Mouse (Mus musculus) testis, postnatal 14 days (tissue): ENCODE data around the gene Pi4k2b.
"Not testable (repeated sequence)": the region's sequence is repeated elsewhere in the genome, so short reads cannot be mapped to it uniquely, and the experiment has no call there.

Source experiments
- DNase-seq: peaks from one replicate; pipeline ENCODE4 v3.0.0; 2021; ENCODE audit warnings: low spot score

Pi4k2b gene

GRCm38 (mm10) chr5:52741391-52742111 is at the start of gene Pi4k2b:
TSS of gene Pi4k2b (plus strand) at chr5:52741574.
- peak; percentile 91 for DNase-seq

GRCm38 (mm10) chr5:52697291-52697690 is 44.1 kb upstream of the Pi4k2b start:
- no peak for DNase-seq

GRCm38 (mm10) chr5:52697882-52698440 is 43.4 kb upstream of the Pi4k2b start:
- DNase-seq, result not testable (repeated sequence)

GRCm38 (mm10) chr5:52704562-52704961 is 36.8 kb upstream of the Pi4k2b start:
- no peak for DNase-seq

- DNase-seq, result no peak
These were observed 28.7 kb upstream of the Pi4k2b start for GRCm38 (mm10) chr5:52712704-52713103.

GRCm38 (mm10) chr5:52716742-52717448 is 24.5 kb upstream of the Pi4k2b start:
- no peak for DNase-seq

GRCm38 (mm10) chr5:52721003-52721402 is 20.4 kb upstream of the Pi4k2b start:
- peak; percentile 17 for DNase-seq

- no peak for DNase-seq
These were observed 13.6 kb upstream of the Pi4k2b start for GRCm38 (mm10) chr5:52727747-52728146.

- DNase-seq, result no peak
These were observed 8.6 kb upstream of the Pi4k2b start for GRCm38 (mm10) chr5:52732811-52733210.

- no peak for DNase-seq
These were observed 5.3 kb upstream of the Pi4k2b start for GRCm38 (mm10) chr5:52736046-52736445.

GRCm38 (mm10) chr5:52742112-52742813 is 889 bp downstream of the Pi4k2b start:
- DNase-seq, result peak; percentile 27

- DNase-seq, result no peak
These were observed 1.9 kb downstream of the Pi4k2b start for GRCm38 (mm10) chr5:52743231-52743630.

GRCm38 (mm10) chr5:52746920-52747319 is 5.5 kb downstream of the Pi4k2b start:
- no peak for DNase-seq

- DNase-seq, result no peak
These were observed 7.4 kb downstream of the Pi4k2b start for GRCm38 (mm10) chr5:52748732-52749131.

- DNase-seq, result no peak
These were observed 11.8 kb downstream of the Pi4k2b start for GRCm38 (mm10) chr5:52753146-52753545.

GRCm38 (mm10) chr5:52754196-52754595 is 12.8 kb downstream of the Pi4k2b start:
- DNase-seq, result no peak

GRCm38 (mm10) chr5:52755337-52755736 is 14.0 kb downstream of the Pi4k2b start:
- no peak for DNase-seq

GRCm38 (mm10) chr5:52755989-52756388 is 14.6 kb downstream of the Pi4k2b start:
- no peak for DNase-seq

GRCm38 (mm10) chr5:52762586-52762985 is 21.2 kb downstream of the Pi4k2b start:
- no peak for DNase-seq

GRCm38 (mm10) chr5:52774267-52774666 is 32.9 kb downstream of the Pi4k2b start:
- DNase-seq, result no peak

GRCm38 (mm10) chr5:52775237-52775636 is 33.9 kb downstream of the Pi4k2b start, which contains the start of gene Zcchc4:
TSS of gene Zcchc4 (plus strand) at chr5:52775409.
- DNase-seq, result no peak
